Mouse (Mus musculus): ENCODE measurements around the gene Bhlhe40. TPM values are rescaled to one million over a fixed set of nuclear protein-coding genes. Genes with fewer than 3 reads are reported as not detected.

Gene Bhlhe40
- polyA plus RNA-seq, 1 experiment, result 6.9 TPM

DNA sequence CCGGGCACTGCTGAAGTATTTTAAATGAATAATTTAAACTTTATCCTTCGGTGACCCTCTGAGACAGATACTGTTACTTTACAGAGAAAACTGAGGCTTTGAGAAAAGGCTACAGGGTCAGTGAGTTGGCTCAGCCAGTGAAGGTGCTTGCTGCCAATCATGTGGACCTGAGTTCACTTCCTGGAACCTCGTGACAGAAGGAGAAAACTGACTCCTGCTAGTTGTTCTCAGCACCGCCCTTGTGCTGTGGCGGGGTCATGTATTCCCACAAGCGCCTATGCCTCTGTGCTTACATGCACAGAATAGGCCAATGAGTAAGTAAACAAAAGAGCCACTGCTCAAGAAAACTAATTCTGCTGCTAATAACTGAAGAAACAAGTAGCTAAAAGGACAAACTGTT, 17.4 kb upstream of the Bhlhe40 start:
- no peak overlapping the region for H3K27ac ChIP-seq (ENCODE audit: control insufficient read depth, insufficient read depth, low read depth, low read length, poor library complexity)
- no peak overlapping the region for H3K4me3 ChIP-seq (replicated peaks; ENCODE audit: control insufficient read depth, low read depth, low read length)
- peaks cover 1% of the 10 kb centered on the region; the same call in 1 of the 2 replicates for H3K4me1 ChIP-seq (ENCODE audit: control insufficient read depth, insufficient read depth, low read length)
- WGBS, result 66% methylated on average over 6 of the region's 6 CpGs
- TF ChIP-seq POLR2A (IDR thresholded peaks at IDR 0.05; ENCODE audit: borderline replicate concordance, control insufficient read depth, low read depth, low read length) (no peak), CTCF (IDR thresholded peaks at IDR 0.05; ENCODE audit: control insufficient read depth, insufficient read depth, low read length) (no peak)

DNA sequence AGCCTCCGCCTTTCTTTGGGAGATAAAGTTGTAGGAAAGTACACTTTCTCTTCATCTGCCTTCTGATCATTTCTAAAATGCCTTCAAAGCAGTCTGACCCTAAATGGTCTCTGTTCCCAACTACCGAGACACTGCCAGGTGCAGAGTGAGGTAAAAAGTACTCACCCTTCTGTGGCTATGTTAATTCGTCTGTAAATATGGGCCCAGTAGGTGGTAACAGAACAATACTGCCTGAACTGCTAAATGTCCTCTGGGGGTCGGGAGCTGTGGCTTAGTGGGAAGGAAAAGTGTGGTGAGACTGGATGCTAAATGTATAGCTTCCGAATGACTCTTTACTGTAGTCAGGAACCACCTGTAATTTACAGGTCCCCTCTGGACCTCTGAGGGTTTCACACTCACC, 16.1 kb upstream of the Bhlhe40 start:
- peaks cover 1% of the 10 kb centered on the region; the same call in 1 of the 2 replicates for H3K4me1 ChIP-seq (ENCODE audit: control insufficient read depth, insufficient read depth, low read length)
- no peak overlapping the region for H3K4me3 ChIP-seq (replicated peaks; ENCODE audit: control insufficient read depth, low read depth, low read length)
- TF ChIP-seq CTCF (IDR thresholded peaks at IDR 0.05; ENCODE audit: control insufficient read depth, insufficient read depth, low read length) (no peak), POLR2A (IDR thresholded peaks at IDR 0.05; ENCODE audit: borderline replicate concordance, control insufficient read depth, low read depth, low read length) (no peak)
- 66% methylated on average over 5 of the region's 5 CpGs for WGBS
- H3K27ac ChIP-seq (ENCODE audit: control insufficient read depth, insufficient read depth, low read depth, low read length, poor library complexity), result no peak overlapping the region

DNA sequence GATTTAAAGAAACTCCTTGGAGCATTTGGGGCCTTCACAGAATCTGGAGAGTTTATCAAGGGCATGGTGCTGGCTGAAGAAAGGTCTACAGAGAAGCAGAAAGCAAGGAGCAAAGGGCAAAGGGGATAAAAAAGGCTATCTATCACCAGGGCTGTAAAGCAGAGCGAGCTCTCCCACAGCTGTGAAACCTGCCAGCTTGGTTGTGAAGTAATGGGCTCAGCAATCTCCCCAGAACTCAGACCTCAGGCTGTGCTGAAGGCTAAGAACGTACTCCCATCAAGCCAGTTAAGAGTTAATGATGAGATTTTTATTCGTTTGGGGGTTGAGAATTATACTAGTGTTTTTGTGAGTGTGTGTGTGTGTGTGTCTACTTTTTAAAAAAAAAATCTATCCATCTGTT, 13.3 kb upstream of the Bhlhe40 start:
- TF ChIP-seq CTCF (IDR thresholded peaks at IDR 0.05; ENCODE audit: control insufficient read depth, insufficient read depth, low read length), result no peak
- no peak for TF ChIP-seq POLR2A (IDR thresholded peaks at IDR 0.05; ENCODE audit: borderline replicate concordance, control insufficient read depth, low read depth, low read length)
- H3K27ac ChIP-seq (ENCODE audit: control insufficient read depth, insufficient read depth, low read depth, low read length, poor library complexity), result no peak overlapping the region
- no peak overlapping the region for H3K4me3 ChIP-seq (replicated peaks; ENCODE audit: control insufficient read depth, low read depth, low read length)
- H3K4me1 ChIP-seq (ENCODE audit: control insufficient read depth, insufficient read depth, low read length), result no peaks in the 10 kb centered on the region
- whole genome bisulfite sequencing, result 78% methylated on average over 3 of the region's 3 CpGs

DNA sequence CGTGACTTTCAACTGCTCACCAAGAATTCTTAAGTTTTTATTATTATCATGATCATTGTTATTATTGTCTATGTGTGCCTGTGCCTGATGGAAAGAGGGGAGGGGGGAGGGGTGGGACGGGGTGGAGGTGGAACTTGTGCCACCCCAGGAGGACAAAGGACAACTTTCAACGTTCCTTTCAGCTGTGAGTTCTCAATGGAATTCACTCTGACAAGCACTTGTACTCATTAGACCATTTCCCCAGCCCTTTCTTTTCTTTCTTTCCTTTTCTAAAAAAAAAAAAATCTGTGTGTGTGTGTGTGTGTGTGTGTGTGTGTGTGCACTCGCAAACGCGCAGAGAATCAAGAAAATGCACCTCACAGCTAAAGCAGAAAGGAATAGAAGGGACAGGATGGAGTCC, 12.4 kb upstream of the Bhlhe40 start:
- no peak overlapping the region for H3K27ac ChIP-seq (ENCODE audit: control insufficient read depth, insufficient read depth, low read depth, low read length, poor library complexity)
- 76% methylated on average over 6 of the region's 6 CpGs for WGBS
- TF ChIP-seq POLR2A (IDR thresholded peaks at IDR 0.05; ENCODE audit: borderline replicate concordance, control insufficient read depth, low read depth, low read length), result no peak
- TF ChIP-seq CTCF (IDR thresholded peaks at IDR 0.05; ENCODE audit: control insufficient read depth, insufficient read depth, low read length), result no peak

DNA sequence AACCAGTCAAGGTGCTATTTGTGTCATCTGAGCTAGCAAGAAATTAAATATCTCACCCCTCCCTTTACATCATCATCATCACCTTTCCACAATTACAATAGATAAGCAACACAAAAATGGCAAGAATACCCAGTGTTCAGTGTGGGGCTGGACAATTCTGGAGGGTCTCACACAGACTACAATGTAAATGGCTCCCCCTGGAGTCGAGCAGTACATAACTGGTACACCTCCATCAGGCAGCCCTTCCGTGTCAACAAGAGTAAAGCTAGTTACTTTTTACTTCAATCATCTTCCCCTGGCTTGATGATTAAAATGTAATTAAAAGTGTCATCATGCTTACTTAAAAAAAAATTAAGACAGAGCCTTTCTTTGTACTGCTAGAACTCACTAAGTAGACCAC, 4.6 kb upstream of the Bhlhe40 start:
- Histone ChIP-seq H3K4me3 (replicated peaks; ENCODE audit: control insufficient read depth, low read depth, low read length) (no peak overlapping the region), H3K27ac (ENCODE audit: control insufficient read depth, insufficient read depth, low read depth, low read length, poor library complexity) (no peak overlapping the region), H3K4me1 (ENCODE audit: control insufficient read depth, insufficient read depth, low read length) (peaks cover 4% of the 10 kb centered on the region; the same call in 1 of the 2 replicates)
- WGBS, result 12% methylated on average over 2 of the region's 2 CpGs
- TF ChIP-seq POLR2A (IDR thresholded peaks at IDR 0.05; ENCODE audit: borderline replicate concordance, control insufficient read depth, low read depth, low read length) (no peak), CTCF (IDR thresholded peaks at IDR 0.05; ENCODE audit: control insufficient read depth, insufficient read depth, low read length) (peak; percentile 35; the same call in 1 of the 2 replicates)

More for the DNA sequence above, 12.4 kb upstream of the Bhlhe40 start:
- no peaks in the 10 kb centered on the region for H3K4me1 ChIP-seq (ENCODE audit: control insufficient read depth, insufficient read depth, low read length)
- H3K4me3 ChIP-seq (replicated peaks; ENCODE audit: control insufficient read depth, low read depth, low read length), result no peak overlapping the region

DNA sequence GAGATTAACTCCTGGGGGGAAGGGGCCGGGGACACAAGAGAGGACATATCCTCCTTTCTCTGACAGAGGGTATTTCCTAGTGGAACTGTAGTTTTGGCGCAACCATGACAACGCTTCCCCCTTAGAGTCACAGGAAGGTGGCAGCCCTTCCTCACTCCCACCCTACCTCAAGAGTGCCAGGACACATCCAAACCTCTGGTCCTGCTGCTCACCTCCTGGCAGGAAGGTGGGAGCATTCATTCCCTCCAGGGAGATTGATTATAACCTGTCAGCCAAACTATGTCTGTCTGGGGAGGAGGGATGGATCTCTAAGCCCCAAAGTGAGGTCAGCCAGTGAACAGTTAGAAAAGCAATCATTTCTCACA, 2.4 kb upstream of the Bhlhe40 start:
- 40% methylated on average over 3 of the region's 3 CpGs for WGBS
- H3K27ac ChIP-seq (ENCODE audit: control insufficient read depth, insufficient read depth, low read depth, low read length, poor library complexity), result peak overlapping the region; percentile 85
- peak overlapping the region; percentile 31 for H3K4me3 ChIP-seq (replicated peaks; ENCODE audit: control insufficient read depth, low read depth, low read length)
- H3K4me1 ChIP-seq (ENCODE audit: control insufficient read depth, insufficient read depth, low read length), result peaks cover 4% of the 10 kb centered on the region; the same call in 1 of the 2 replicates
- TF ChIP-seq POLR2A (IDR thresholded peaks at IDR 0.05; ENCODE audit: borderline replicate concordance, control insufficient read depth, low read depth, low read length), result no peak
- no peak for TF ChIP-seq CTCF (IDR thresholded peaks at IDR 0.05; ENCODE audit: control insufficient read depth, insufficient read depth, low read length)

DNA sequence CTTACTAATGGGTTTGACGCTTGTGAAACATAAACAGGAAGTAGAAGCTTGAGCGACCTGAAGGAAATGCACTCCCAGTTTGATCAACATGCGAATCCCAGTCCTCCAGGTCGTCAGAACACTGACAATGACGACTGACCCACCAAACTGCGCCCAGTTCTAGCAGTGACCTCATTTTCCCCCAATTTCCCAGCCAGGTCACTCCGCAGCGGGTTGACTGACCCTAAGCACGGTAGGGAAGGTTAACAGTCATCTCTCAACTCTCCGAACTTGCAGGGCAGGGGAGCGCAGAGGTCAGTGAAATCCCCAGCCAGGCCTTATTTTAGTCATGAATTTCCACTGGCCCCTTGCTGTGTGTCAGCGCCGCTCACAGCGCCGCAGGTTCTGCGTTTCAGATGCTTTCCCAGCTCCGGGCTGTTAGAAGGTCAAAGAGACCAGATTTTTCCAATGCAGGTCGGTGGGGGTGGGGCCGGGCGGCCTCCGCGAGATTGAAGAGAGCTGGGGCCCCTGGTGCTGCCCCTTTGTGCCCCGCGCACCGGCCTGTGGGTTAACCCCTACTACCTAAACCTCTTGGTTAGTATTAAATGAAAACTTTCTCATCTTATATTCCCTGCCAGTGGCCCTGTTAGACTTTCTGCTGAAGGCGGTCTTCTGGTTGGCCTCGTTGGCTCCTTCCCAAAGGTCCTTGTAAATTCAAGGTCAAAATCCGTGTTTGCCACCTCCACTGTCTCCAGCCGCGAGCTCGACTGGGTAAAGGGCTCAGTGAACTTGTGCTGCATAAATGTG, 1.8 kb upstream of the Bhlhe40 start:
- Histone ChIP-seq H3K4me3 (replicated peaks; ENCODE audit: control insufficient read depth, low read depth, low read length) (peak overlapping the region; percentile 65), H3K4me1 (ENCODE audit: control insufficient read depth, insufficient read depth, low read length) (peaks cover 4% of the 10 kb centered on the region; the same call in 1 of the 2 replicates), H3K27ac (ENCODE audit: control insufficient read depth, insufficient read depth, low read depth, low read length, poor library complexity) (peak overlapping the region; percentile 85)
- 6% methylated on average over 31 of the region's 31 CpGs for WGBS
- no peak for TF ChIP-seq CTCF (IDR thresholded peaks at IDR 0.05; ENCODE audit: control insufficient read depth, insufficient read depth, low read length)
- no peak for TF ChIP-seq POLR2A (IDR thresholded peaks at IDR 0.05; ENCODE audit: borderline replicate concordance, control insufficient read depth, low read depth, low read length)

DNA sequence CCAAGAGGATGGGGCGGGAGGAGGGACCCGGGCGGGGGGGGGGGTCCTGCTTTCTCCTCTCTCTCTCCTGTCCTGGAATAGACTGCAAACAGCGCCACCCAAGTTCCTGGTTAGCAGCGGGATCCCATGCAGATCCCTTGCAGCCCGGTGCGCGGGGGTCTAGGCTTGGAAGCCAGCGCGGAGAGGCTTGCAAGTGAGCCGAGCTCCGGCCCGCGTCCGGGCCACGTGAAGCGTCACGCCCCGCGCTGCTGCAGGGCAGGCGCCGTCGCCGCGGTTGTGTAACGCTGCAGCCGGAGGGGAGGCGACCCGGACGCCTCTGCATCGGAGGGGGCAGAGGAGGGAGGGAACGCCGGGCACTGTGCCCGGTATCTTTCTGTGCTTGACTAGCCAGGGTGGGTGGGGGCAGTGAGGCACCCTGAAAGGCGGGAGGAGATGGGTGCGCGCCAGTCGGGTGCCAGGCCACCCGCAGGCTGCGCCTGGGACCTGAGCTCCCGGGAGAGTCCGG, 1.2 kb upstream of the Bhlhe40 start:
- WGBS, result under 1% methylated on average over 41 of the region's 42 CpGs
- peak overlapping the region; percentile 62 for H3K4me3 ChIP-seq (replicated peaks; ENCODE audit: control insufficient read depth, low read depth, low read length)
- TF ChIP-seq CTCF (IDR thresholded peaks at IDR 0.05; ENCODE audit: control insufficient read depth, insufficient read depth, low read length) (no peak), POLR2A (IDR thresholded peaks at IDR 0.05; ENCODE audit: borderline replicate concordance, control insufficient read depth, low read depth, low read length) (peak; percentile 44)
- peaks cover 4% of the 10 kb centered on the region; the same call in 1 of the 2 replicates for H3K4me1 ChIP-seq (ENCODE audit: control insufficient read depth, insufficient read depth, low read length)
- H3K27ac ChIP-seq (ENCODE audit: control insufficient read depth, insufficient read depth, low read depth, low read length, poor library complexity), result peak overlapping the region; percentile 85
